Mouse (Mus musculus): ENCODE results near the gene Epha7.

GRCm38 (mm10) chr4:28999287-28999595, 186.3 kb downstream of the Epha7 start:
- TF ChIP-seq CTCF (IDR thresholded peaks at IDR 0.05 in 2 of 3, conservative IDR thresholded peaks at IDR 0.05 in 1 of 3; ENCODE audit: control insufficient read depth in 1 of 3, insufficient read depth in 1 of 3, low read depth in 2 of 3, low read length in 3 of 3, poor library complexity in 1 of 3, severe bottlenecking in 1 of 3) (no peak), TCF12 (IDR thresholded peaks at IDR 0.05; ENCODE audit: low read depth, low read length) (no peak), HCFC1 (IDR thresholded peaks at IDR 0.05; ENCODE audit: low read depth, low read length) (no peak), GATA1 (IDR thresholded peaks at IDR 0.05; ENCODE audit: low read depth, low read length) (no peak), POLR2A (IDR thresholded peaks at IDR 0.05; ENCODE audit: control insufficient read depth in 1 of 2, insufficient read depth in 1 of 2, low read depth in 1 of 2, low read length in 2 of 2, poor library complexity in 1 of 2) (no peak), KAT2A (conservative IDR thresholded peaks at IDR 0.05; ENCODE audit: low read depth, low read length) (no peak), ZMIZ1 (IDR thresholded peaks at IDR 0.05; ENCODE audit: low read depth, low read length) (no peak), NRF1 (IDR thresholded peaks at IDR 0.05; ENCODE audit: insufficient read depth, low read depth, low read length, poor library complexity, severe bottlenecking) (no peak)

Measured in MEL (cell line).